Mouse (Mus musculus): ENCODE measurements around the gene Map3k1. TPM values are rescaled to one million over a fixed set of nuclear protein-coding genes. Genes with fewer than 3 reads are reported as not detected.

Gene Map3k1
- polyA plus RNA-seq, 1 experiment from 2014 or later = 17.9 TPM

DNA sequence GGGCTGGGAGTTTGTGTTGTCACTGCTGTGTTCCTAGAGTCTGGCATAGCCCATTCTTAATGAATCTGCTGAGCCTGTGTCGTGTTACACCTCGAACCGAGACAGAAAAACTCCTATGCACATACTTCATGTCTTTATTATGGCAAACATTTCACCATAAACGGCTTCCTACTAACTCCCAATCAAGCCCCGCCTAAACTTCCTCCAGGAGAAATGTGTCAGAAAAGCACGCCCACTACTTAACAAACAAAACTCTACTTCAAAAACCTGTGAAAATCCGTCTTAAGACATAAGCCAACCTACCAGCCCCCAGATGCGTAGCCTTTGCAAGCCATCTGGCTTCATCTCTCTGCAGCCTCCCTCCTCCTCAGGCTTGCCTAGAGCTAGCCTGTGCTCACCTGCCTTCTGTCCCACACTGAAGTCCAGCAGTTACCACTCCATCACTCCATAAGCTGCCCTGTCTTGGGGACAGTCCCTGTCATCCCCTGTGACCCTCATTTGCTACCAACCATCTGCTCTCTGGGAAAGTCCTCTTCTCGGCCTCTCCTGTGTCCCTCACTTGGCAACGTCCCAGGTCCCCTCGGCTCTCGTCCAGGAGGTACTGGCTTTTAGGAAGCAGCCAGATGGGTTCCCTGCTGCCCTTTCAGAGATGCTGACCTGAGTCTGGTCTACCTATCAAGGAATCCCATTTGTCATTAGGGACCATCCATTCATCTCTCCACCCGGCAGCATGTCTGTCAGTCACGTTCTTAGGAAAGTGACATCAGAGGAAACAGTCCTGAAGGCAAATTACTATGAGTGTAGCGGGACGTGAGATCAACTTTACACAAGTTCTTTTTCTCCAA lies 16.4 kb downstream of the Map3k1 start:
- Histone ChIP-seq H3K4me2 (ENCODE audit: low read depth, low read length) (no peak overlapping the region), H3K4me1 (ENCODE audit: control insufficient read depth, insufficient read depth, low read length) (peaks cover 17% of the 10 kb centered on the region), H3K9ac (replicated peaks; ENCODE audit: low read length) (no peak overlapping the region), H3K27ac (replicated peaks; ENCODE audit: low read depth, low read length) (no peak overlapping the region), H3K4me3 (ENCODE audit: low read depth, low read length) (no peak overlapping the region), H3K9me3 (replicated peaks; ENCODE audit: control insufficient read depth, low read length) (no peaks in the 10 kb centered on the region), H3K36me3 (replicated peaks; ENCODE audit: control insufficient read depth, insufficient read depth, low read depth, low read length) (no peaks in the 10 kb centered on the region), H3K27me3 (ENCODE audit: control insufficient read depth, insufficient read depth, low read length) (no peaks in the 10 kb centered on the region)
- WGBS = 71% methylated on average over 16 of the region's 16 CpGs
- no peak for ATAC-seq (replicated peaks; ENCODE audit: insufficient number of reproducible peaks, low FRiP score, low TSS enrichment, low read depth)
- DNase-seq (ENCODE audit: low spot score) = no peak

DNA sequence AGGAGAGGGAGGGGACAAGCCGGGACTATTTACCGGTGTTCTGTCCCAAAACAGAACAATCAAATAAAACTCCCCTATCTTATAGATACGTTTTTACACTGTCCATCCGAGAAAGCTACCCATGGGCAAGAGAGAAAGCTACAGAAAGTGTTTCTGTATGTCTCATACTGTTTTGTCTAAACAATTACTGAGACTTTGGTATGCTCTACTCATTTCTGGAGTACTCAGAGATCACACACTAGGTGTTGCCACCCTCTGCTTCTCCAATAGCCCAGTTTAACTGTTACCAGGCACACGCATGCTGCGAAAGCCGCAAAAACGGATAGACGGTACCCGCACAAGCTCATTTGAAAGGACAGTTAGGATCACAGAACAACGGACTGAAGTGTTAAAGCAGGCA lies 17.2 kb downstream of the Map3k1 start:
- Histone ChIP-seq H3K4me3 (ENCODE audit: low read depth, low read length) (no peak overlapping the region), H3K9ac (replicated peaks; ENCODE audit: low read length) (no peak overlapping the region), H3K9me3 (replicated peaks; ENCODE audit: control insufficient read depth, low read length) (no peaks in the 10 kb centered on the region), H3K36me3 (replicated peaks; ENCODE audit: control insufficient read depth, insufficient read depth, low read depth, low read length) (no peaks in the 10 kb centered on the region), H3K27me3 (ENCODE audit: control insufficient read depth, insufficient read depth, low read length) (no peaks in the 10 kb centered on the region), H3K4me2 (ENCODE audit: low read depth, low read length) (no peak overlapping the region), H3K4me1 (ENCODE audit: control insufficient read depth, insufficient read depth, low read length) (peaks cover 13% of the 10 kb centered on the region), H3K27ac (replicated peaks; ENCODE audit: low read depth, low read length) (no peak overlapping the region)
- no peak for ATAC-seq (replicated peaks; ENCODE audit: insufficient number of reproducible peaks, low FRiP score, low TSS enrichment, low read depth)
- DNase-seq (ENCODE audit: low spot score) = no peak
- WGBS = 91% methylated on average over 11 of the region's 11 CpGs

DNA sequence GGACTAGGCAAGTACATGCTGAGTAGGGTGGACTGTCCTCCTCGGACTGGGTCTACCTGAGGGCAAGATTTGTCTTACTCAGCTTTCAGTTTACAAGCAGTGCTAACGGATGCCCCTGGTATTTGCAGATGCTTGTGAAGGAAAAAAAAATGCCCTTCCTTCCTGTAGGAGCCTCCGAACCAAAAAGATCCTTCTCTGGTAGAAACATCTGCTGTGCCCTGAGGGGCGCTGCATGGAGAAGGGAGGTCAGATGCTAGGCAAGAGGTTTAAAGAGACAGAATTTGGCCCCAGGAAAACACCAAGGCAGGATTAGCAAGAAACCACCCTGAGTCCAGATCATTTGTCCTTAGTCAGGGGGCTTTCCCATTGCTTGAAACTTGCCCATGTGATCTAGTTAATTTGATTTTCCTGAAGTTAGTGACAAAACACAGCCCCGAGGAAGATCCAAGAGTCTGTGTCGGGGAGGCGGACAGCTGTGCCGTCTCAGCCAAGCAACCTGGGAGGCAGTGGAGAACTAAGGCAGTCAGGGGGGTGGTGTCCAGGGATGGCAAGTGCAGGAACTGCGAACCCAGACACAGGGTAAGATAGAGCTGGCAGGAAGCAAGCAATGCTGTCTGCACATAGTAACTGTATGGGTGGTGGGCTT lies 19.2 kb downstream of the Map3k1 start:
- H3K27me3 ChIP-seq (ENCODE audit: control insufficient read depth, insufficient read depth, low read length) = no peaks in the 10 kb centered on the region
- H3K4me3 ChIP-seq (ENCODE audit: low read depth, low read length) = no peak overlapping the region
- H3K9me3 ChIP-seq (replicated peaks; ENCODE audit: control insufficient read depth, low read length) = no peaks in the 10 kb centered on the region
- no peak overlapping the region for H3K9ac ChIP-seq (replicated peaks; ENCODE audit: low read length)
- 20% methylated on average over 9 of the region's 9 CpGs for WGBS
- no peak overlapping the region for H3K4me2 ChIP-seq (ENCODE audit: low read depth, low read length)
- no peak overlapping the region for H3K27ac ChIP-seq (replicated peaks; ENCODE audit: low read depth, low read length)
- H3K4me1 ChIP-seq (ENCODE audit: control insufficient read depth, insufficient read depth, low read length) = peaks cover 13% of the 10 kb centered on the region
- H3K36me3 ChIP-seq (replicated peaks; ENCODE audit: control insufficient read depth, insufficient read depth, low read depth, low read length) = no peaks in the 10 kb centered on the region
- ATAC-seq (replicated peaks; ENCODE audit: insufficient number of reproducible peaks, low FRiP score, low TSS enrichment, low read depth) (0 out of 2 replicates have a peak, but pooled peaks have one; percentile 26), DNase-seq (ENCODE audit: low spot score) (peak; percentile 38)

DNA sequence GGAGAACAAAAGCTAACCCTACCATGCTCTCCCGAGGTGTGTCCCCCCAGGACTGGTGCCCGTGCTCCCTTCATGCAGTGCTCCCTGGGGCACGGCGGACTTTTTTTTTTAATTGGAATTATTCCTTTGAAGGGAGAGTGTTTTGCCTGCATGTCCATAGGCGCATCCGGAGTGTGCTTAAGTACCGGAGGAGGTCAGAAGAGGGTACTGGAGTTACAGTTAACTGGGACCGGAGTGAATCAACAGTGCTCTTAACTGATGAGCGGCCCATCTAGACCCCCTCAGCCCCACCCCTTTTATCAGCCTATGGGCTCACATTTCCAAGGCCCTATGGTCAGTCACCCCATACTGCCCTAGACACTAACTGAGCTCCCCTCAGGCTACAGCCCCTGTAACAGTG lies 19.9 kb downstream of the Map3k1 start:
- DNase-seq (ENCODE audit: low spot score) = no peak
- no peak overlapping the region for H3K4me3 ChIP-seq (ENCODE audit: low read depth, low read length)
- 0 out of 2 replicates have a peak, but pooled peaks have one; percentile 48 for ATAC-seq (replicated peaks; ENCODE audit: insufficient number of reproducible peaks, low FRiP score, low TSS enrichment, low read depth)
- H3K27me3 ChIP-seq (ENCODE audit: control insufficient read depth, insufficient read depth, low read length) = no peaks in the 10 kb centered on the region
- H3K27ac ChIP-seq (replicated peaks; ENCODE audit: low read depth, low read length) = no peak overlapping the region
- H3K9me3 ChIP-seq (replicated peaks; ENCODE audit: control insufficient read depth, low read length) = no peaks in the 10 kb centered on the region
- no peak overlapping the region for H3K4me2 ChIP-seq (ENCODE audit: low read depth, low read length)
- H3K4me1 ChIP-seq (ENCODE audit: control insufficient read depth, insufficient read depth, low read length) = peaks cover 8% of the 10 kb centered on the region
- 65% methylated on average over 9 of the region's 9 CpGs for WGBS
- H3K36me3 ChIP-seq (replicated peaks; ENCODE audit: control insufficient read depth, insufficient read depth, low read depth, low read length) = no peaks in the 10 kb centered on the region
- no peak overlapping the region for H3K9ac ChIP-seq (replicated peaks; ENCODE audit: low read length)

DNA sequence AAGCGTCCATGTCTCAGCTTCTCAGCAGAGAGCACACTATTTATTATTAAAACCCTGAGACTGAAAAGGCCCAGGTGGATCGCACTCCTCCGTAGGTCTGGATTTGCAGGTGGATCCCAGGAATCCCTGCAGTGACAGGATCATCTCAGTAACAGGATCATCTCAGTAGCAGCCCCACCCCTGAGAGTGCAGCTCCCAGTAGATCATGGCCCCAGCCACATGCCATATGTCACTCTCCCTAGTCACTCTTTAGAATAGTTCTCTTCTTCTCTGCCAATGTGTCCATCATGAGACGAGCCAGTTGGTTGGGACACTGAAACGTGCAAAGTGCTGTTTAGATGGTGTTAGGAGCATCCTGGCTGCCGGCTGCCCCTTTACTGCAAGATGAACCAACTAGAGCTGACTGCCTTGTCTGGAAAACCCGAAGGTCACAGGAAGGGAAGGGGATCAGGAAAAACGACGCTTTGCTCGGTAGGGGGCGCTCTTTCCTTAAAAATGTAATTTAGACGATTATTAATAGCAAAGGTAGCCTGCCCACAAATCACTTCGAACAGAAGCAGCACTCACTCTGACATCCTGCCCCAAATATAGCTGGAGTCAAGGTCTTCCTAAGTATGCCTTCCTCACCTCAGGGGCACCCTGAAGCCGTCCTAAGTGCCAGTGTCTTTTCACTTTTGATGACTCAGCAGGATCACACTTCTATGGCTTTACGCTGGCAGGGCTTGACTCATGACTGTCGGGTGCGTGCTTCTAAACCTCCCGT lies 20.8 kb downstream of the Map3k1 start:
- peaks cover 8% of the 10 kb centered on the region for H3K4me1 ChIP-seq (ENCODE audit: control insufficient read depth, insufficient read depth, low read length)

DNA sequence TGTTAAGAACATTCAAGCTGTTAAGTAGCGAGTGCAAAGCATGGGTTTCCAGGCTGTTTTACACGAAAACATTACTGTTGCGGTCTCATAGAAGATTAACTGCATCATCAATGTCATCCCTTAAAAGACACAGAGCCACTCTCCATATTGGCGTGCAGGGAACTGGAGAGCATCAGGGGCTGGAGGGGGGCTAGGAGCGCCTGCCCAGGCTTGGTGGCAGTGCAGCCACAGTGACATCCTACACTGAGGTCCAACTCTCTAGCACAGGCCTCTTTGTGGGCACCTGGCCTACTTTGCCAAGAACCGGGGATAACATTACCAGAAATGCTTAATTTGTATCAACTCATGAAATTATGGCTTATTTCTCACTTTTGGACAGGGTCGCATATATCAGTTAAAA lies 22.2 kb downstream of the Map3k1 start:
- H3K27ac ChIP-seq (replicated peaks; ENCODE audit: low read depth, low read length) = no peak overlapping the region
- DNase-seq (ENCODE audit: low spot score) (no peak), ATAC-seq (replicated peaks; ENCODE audit: insufficient number of reproducible peaks, low FRiP score, low TSS enrichment, low read depth) (no peak)
- no peaks in the 10 kb centered on the region for H3K27me3 ChIP-seq (ENCODE audit: control insufficient read depth, insufficient read depth, low read length)
- no peaks in the 10 kb centered on the region for H3K36me3 ChIP-seq (replicated peaks; ENCODE audit: control insufficient read depth, insufficient read depth, low read depth, low read length)
- H3K4me3 ChIP-seq (ENCODE audit: low read depth, low read length) = no peak overlapping the region
- peaks cover 8% of the 10 kb centered on the region for H3K4me1 ChIP-seq (ENCODE audit: control insufficient read depth, insufficient read depth, low read length)
- WGBS = 87% methylated on average over 7 of the region's 7 CpGs
- H3K9ac ChIP-seq (replicated peaks; ENCODE audit: low read length) = no peak overlapping the region
- no peak overlapping the region for H3K4me2 ChIP-seq (ENCODE audit: low read depth, low read length)
- no peaks in the 10 kb centered on the region for H3K9me3 ChIP-seq (replicated peaks; ENCODE audit: control insufficient read depth, low read length)

More for the DNA sequence above, 20.8 kb downstream of the Map3k1 start:
- Histone ChIP-seq H3K4me2 (ENCODE audit: low read depth, low read length) (no peak overlapping the region), H3K9ac (replicated peaks; ENCODE audit: low read length) (no peak overlapping the region), H3K36me3 (replicated peaks; ENCODE audit: control insufficient read depth, insufficient read depth, low read depth, low read length) (no peaks in the 10 kb centered on the region), H3K27ac (replicated peaks; ENCODE audit: low read depth, low read length) (no peak overlapping the region), H3K9me3 (replicated peaks; ENCODE audit: control insufficient read depth, low read length) (no peaks in the 10 kb centered on the region), H3K4me3 (ENCODE audit: low read depth, low read length) (no peak overlapping the region), H3K27me3 (ENCODE audit: control insufficient read depth, insufficient read depth, low read length) (no peaks in the 10 kb centered on the region)
- DNase-seq (ENCODE audit: low spot score) (peak; percentile 94), ATAC-seq (replicated peaks; ENCODE audit: insufficient number of reproducible peaks, low FRiP score, low TSS enrichment, low read depth) (0 out of 2 replicates have a peak, but pooled peaks have one; percentile 11)
- WGBS = 35% methylated on average over 18 of the region's 18 CpGs

DNA sequence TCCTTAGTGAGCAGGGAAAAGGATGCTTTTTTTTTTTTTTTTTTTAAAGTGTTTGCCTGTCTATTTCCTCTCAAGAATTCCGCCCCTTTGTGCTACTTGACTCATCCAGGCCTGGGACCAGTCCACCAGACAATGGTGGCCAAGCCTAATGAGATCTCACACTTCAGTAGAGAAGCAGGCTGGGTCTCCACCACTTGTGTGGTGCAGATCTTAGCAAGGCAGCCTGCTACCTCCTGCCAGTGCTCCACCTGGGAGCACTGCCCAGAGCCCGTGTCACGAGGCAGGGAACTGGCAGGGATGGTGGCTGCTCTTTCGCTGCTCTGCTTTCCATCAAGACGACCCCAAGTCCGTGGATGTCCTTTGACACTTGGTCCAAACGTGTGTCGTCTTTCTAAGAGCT lies 25.3 kb downstream of the Map3k1 start:
- no peak overlapping the region for H3K4me2 ChIP-seq (ENCODE audit: low read depth, low read length)
- no peaks in the 10 kb centered on the region for H3K4me1 ChIP-seq (ENCODE audit: control insufficient read depth, insufficient read depth, low read length)
- WGBS = 82% methylated on average over 8 of the region's 8 CpGs
- no peaks in the 10 kb centered on the region for H3K9me3 ChIP-seq (replicated peaks; ENCODE audit: control insufficient read depth, low read length)
- no peak overlapping the region for H3K9ac ChIP-seq (replicated peaks; ENCODE audit: low read length)
- no peak overlapping the region for H3K4me3 ChIP-seq (ENCODE audit: low read depth, low read length)
- no peaks in the 10 kb centered on the region for H3K36me3 ChIP-seq (replicated peaks; ENCODE audit: control insufficient read depth, insufficient read depth, low read depth, low read length)
- no peak overlapping the region for H3K27ac ChIP-seq (replicated peaks; ENCODE audit: low read depth, low read length)
- DNase-seq (ENCODE audit: low spot score) (no peak), ATAC-seq (replicated peaks; ENCODE audit: insufficient number of reproducible peaks, low FRiP score, low TSS enrichment, low read depth) (no peak)
- no peaks in the 10 kb centered on the region for H3K27me3 ChIP-seq (ENCODE audit: control insufficient read depth, insufficient read depth, low read length)

Measured in embryonic facial prominence, embryonic 11.5 days (tissue).